Mouse (Mus musculus) left cerebral cortex, adult 18-20 months (tissue): ENCODE measurements at regions not wholly inside any gene's neighbourhood (a gene's known extent, or its start where the extent isn't known, plus 50 kb on each side); places are given as distances from the start of the nearest gene placed in this dataset.

Source experiments
- DNase-seq, 2 experiments: peaks; one replicate each; pipeline ENCODE4 v3.0.0; 2021 to 2022; ENCODE audit warnings: low spot score in 2 of 2, mixed read lengths in 1 of 2

GRCm38 (mm10) chr11:22692281-22692857 lies 168.4 kb downstream of the B3gnt2 start:
- DNase-seq = no peak

- no peak for DNase-seq
Observed at GRCm38 (mm10) chr11:22692941-22693341, 167.8 kb downstream of the B3gnt2 start.

GRCm38 (mm10) chr11:22693376-22693775 lies 167.4 kb downstream of the B3gnt2 start:
- DNase-seq = no peak

DNA sequence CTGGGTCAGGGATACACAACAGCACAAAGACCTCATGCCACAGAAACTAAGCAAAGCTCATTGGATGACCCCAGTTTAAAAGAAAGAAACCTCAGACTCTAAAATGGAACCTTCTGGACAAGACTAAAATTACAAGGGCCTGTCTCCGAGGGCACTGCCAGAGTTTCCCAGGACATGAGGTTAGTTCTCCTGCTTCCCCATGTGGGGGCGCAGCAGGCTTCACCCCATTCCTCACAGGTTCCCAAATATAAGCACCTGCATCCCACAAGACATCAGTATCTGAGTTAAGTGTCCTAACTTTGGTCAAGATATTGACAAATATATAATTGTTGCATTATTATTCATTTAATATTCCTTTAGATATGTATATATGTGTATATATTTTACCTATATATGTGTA lies 166.8 kb downstream of the B3gnt2 start:
- DNase-seq = no peak

DNA sequence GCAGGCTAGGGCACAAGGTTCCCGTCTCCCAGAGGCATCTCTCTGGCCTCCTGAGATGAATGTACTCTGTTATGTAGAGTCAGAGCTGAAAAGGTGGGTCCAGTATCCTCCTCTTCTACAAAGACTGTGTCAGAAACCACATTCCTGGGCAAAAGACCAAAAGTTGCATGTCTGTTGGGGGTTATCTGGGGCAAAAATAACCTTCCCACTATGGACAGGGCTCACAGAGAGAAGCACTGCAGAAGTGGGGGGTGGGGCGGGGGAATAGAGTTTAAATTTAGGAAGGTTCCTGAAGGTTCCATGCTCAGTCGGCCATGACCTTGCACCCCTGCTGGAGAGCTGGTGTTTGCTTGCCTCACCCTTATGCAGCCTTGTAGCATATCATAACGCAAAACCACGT lies 165.9 kb downstream of the B3gnt2 start:
- DNase-seq = no peak

DNA sequence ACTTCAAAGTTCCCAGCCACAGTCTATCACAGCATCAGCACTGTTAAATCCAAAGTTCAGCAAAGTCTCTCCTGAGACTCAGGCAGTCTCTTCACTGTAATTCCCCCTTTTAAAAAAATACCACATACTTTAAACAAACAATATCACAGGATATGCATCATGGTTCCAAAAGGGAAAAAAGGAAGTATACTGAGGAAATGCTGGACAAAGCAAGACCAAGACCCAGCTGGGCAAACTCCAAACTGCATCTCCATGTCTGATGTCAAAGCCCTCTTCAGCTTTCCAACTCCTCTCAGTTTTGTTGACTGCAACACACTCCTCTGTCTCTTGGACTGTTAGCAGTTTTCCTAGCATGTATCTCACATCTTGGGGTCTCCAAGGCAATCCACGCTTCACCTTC lies 165.5 kb downstream of the B3gnt2 start:
- DNase-seq = no peak

GRCm38 (mm10) chr11:22698057-22698941 lies 162.5 kb downstream of the B3gnt2 start:
- DNase-seq = peak; percentile 5 to 23

GRCm38 (mm10) chr11:22706082-22706481 lies 154.7 kb downstream of the B3gnt2 start:
- no peak for DNase-seq
